Mouse (Mus musculus) mature B cell (primary cell): ENCODE data around the gene Rreb1.
"Not testable (repeated sequence)": the region's sequence is repeated elsewhere in the genome, so short reads cannot be mapped to it uniquely, and the experiment has no call there.

Experiments
- in situ Hi-C: fragments of 300-500 bp; cut with MboI; formaldehyde crosslinking; loops from 2 replicates; pipeline ENCODE4 v1.14.3; 2019

Rreb1 gene

DNA sequence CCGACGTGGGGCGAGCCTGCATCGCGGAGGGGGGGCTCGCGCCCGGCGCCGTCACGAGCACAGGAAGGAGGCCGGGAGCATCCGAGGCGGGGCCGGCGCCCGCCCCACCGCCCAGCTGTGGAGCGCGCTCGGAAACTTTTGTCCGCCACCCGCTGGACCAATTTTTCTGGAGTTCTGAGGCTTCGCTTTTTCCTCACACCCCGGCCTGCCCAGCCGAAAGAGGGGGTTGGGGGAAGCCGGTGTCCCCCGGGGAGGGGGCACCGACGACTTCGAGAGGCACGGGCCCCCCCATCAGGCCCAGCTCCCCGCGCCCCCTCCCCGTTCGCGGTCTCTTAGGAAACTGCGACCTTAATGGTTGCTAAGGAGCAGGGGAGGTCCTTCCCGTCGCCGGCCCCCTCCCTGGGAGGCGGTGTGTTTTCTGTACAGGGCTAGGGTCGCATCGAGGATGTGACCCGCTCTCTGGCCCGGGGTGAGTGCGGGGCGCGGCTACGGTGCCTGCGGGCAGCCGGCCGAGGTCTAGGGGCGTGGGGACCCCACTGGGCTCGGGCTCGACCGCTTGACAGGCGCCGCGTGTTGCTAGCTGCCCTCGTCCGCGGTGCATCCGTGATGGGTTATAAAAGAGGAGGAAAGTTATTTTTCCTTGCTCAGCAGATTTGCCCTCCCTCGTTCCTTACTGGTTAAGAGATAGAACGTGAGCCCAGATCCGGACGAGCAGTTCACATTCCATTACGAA, 49.2 kb downstream of the Rreb1 start:
- in situ Hi-C loops, result no loop called here

DNA sequence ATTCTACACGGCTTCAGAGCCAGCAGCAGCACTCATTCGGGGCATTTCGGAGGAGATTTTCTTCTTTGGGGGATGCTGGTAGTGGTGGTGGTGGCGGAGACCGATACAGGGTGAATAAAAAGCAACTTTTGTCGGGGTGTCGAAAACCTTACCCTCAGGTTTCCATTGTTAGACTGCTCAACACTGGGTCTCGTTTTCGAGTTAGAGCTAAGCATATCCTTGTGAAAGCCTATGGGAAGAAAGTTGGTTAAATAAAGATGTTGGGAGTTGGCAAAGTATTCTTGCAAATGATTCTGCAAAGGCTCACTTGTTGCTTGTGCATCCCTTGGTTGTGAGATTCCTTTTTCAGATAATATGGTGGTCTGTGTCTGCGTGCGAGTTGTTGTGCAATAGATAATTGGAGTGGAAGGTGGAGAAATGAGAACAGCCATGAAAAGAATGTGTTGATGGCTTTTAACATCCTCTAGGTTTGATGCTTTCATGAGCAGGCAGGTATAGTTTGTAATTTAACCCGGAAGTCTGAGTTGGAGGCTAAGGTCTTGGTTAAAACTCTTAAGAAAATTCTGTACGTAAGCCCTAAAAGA, 49.9 kb downstream of the Rreb1 start:
- in situ Hi-C loops, result no loop called here

DNA sequence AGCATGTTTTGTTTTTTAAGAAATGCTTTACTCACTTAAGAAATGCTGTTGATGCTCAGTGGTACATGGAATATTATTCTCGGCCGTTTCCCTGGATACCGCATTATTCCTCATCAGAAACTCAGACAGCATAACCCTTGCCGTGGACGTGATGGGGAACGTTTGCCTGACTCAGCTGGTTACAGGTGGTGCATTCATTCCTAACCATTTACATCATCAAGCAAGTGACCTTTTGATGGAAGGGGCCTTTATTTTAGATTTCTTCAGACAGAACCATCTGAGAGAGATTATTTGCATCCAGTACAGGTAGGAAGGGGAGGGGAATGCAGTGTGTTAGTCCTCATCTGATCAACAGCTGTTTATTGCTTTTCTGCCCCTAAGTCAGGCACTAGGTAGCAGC, 50.7 kb downstream of the Rreb1 start:
- in situ Hi-C loops, result no loop called here

DNA sequence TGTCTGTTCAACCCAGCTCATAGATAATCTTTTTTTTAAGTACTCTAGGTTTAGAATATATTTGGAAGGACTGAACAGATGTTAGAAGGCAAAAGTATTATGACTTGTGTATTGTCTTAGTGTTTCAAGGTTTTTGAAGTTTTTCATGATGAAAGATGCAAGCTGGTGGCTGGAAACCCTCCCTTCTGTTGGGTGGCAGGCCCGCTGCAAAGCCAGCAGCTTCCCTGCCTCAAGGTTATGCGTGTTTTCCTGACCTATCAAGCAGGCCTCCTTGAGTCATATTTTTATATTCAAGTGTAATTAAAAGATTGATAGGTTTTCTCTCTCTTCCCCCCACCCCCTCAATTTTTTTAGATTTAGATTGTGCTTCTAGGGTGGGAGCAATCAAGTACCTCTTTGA, 52.1 kb downstream of the Rreb1 start:
- in situ Hi-C loops, result no loop called here

DNA sequence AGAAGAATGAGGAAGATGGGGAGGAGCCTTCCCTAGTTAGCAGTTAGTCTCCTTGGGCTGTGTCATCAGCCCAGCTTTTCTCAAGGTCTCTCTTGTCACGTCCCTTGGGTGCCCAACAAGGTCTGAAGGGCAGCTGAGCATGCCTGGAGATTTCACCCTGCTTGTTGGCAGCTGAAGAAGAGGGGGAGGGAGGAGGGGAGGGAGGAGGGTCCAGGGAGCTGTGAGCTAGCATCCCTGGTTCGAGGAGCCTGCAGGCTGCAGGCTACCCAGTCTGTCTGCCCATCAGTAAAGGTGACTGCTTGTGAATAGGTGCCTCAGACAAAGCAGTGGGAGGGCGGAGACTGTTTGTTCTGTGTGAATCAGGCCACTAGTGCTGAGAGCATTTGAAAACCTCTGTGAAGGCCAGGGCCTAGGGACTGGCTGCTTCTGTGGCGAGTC, 52.7 kb downstream of the Rreb1 start:
- in situ Hi-C loops, result no loop called here

DNA sequence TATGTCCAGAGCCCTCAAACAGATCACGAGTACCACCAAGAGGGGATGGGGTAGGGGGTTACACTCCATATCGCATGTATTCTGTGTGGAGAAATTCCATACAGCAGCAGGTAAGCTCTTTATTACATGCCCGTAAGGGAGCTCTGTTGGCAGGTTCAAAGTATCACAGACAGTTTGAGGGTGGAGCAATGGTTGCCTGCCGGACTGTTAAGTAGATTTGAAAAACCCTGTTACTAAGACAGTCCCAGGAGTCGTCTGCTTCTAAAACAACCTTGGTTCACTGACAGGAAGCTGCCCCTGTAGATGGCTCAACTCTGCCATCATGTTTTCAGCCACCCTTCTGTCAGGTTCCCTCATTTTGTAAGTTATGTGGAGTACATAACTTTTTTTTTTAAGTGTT, 54.3 kb downstream of the Rreb1 start:
- in situ Hi-C loops, result no loop called here

DNA sequence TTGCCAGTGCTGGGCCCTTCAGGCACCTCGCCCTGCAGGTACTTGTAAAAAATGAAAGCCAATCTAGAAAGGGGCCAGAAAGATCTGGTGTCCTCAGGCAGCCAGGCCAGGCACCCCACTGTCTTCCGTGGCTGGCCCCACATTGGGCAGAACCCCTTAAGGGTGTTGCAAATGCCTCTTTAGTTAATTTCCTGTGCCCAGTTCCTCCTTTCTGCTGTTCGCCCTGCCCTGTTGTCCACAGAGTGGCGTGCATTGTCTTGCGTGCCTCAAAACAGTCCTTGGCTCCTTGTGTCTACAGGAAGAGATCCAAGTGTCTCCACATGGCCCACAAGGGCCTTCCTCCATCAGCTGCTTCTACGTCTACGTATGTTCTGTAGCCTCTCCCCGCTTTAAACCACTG, 55.3 kb downstream of the Rreb1 start:
- in situ Hi-C loops, result no loop called here

DNA sequence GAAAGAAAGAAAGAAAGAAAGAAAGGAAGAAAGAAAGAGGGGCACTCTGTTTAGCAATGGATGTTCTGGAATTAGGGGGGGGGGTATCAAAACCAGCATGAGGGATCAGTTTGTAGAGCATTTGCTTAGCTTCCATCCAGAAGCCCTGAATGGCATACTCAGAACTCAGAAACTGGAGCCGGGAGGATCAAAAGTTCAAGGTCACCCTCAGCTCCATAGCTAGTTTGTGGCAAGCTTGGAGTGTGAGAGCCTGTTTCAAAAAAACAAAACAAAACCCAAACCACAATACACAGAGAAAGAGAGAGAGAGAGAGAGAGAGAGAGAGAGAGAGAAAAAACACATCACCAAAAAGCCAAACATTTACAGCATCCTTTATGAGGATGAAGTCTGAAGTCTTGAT, 57.1 kb downstream of the Rreb1 start:
- in situ Hi-C loops, result no loop called here

DNA sequence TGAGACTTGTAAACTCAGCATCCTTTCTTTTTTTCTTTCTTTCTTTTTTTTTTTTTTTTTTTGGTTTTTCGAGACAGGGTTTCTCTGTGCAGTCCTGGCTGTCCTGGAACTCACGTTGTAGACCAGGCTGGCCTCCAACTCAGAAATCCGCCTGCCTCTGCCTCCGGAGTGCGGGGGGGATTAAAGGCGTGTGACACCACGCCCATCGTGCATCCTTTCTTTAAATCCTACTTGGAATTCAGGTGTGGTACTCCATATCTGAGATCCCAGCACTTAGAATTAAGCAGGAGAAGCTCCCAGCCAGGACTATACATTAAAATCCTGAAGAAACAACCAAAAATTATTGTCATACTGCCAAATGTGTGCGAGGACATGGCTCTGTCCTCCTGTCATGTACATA, 57.6 kb downstream of the Rreb1 start:
- in situ Hi-C loops, result not testable (repeated sequence)

DNA sequence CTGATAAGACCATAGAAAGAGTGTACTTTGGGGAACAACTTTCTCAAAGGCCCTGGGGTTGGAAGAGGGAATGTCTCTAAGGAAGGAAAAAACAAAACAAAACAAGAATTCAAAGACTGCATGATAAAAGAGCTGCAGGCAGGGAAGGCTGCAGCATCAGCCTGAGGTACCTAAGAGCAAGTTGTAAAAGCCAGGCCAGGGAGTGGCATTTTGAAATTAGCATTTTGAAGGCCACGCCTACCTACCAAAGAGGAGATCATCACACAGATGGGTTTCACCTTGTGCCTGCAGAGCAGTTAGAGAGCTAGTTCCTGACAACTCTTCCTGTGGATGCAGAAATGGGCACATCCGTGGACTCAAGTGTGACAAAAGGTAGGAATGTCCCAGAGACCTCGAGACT, 59.2 kb downstream of the Rreb1 start:
- in situ Hi-C loops, result no loop called here

DNA sequence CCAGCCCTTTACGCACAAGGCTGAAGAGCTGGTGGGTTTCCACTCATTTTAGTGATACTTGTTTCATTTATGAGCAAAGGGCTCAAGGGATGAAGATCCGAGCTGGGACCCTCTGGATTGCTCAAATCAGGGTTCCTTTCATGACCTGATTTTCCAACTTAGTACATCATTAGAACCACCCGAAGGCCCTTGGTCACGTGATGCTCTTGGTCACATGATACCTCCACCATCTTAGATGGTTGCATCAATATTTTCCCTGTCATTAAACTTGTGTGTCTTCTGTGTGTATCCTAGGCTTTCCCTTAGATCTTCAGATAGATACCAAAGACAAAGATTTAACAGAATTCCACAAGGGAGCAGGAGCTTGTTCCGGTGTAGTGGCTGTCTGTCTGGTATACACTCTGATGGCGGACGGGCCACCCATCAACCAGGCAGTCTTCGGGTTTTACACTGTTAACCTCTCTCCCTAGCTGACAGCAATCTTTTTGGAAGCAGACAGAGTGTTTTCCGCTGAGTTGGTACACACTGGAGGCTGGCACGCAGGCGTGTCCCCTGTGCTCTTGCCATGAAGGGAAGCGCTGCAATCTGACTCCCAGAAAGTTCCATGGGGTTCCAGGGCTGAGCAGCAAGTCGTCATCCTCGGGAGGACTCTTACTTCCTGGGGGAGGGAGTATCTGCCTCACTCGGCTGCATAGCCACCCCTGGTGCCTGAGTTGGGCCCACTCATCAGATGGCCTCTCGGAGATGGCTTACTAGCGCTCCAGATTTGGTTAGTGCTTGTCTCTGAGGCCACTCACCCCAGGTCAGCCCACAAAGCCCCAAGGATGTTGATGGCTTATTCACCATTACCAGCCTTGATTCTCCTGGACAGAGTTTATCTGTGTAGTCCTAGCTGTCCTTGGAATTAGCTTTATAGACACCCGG, 60.3 kb downstream of the Rreb1 start:
- in situ Hi-C loops, result no loop called here

DNA sequence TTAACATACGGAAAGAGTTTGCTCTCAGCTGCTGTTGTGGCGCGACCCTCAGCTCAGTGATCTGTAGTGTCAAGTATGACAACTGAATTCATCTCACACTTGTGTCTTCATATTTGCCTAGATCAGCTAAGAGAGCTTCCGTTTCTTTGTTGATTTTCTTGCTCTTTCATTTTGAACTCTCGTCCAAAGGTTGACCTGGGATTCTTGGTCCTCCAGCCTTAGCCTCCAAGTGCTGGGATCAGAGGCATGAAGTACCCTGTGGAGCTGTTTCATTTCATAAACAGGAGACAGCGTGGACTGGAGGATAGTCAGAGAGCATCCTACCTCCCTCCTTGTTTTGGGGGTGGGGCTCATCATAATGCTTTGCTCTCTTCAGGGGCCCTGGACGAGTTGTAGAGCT, 65.0 kb downstream of the Rreb1 start:
- in situ Hi-C loops, result no loop called here

DNA sequence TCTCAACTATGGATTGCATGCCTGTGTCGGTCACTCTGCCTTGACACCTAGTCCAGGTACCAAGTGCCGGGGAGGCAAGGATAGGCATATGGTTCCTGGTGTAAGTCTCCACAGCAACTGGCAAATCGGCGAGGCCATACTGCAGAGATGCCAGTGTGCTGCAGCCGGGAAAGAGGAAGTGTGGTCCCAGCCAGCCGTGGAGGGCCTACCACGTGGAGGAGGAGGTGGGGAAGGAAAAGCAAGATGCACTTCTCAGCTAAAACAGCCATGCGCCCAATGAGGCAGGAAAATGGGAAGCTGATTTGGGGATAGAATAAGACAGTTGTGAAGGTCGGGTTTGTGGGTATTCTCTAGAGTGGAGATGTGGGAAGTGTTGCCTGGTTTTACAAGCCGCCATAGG, 65.6 kb downstream of the Rreb1 start:
- in situ Hi-C loops, result no loop called here

DNA sequence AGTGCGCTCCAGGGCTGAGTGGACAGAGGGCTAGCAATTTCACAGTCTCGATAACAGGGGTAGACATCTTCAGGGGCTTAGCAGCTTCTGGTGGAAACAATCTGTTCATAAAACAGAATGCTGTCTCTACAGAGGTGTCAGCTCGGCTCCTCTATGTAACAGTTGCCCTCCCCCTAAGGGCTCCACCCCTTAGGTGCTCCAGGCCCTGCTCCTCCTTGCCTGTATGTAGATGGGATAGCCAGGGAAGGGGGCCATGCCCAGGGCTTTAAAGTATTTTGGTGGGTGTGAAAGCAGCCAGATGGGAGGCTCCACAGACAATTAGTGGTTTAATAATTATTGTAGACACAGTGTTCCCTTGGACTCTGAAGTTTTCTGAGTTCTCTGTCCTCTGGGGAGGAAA, 67.0 kb downstream of the Rreb1 start:
- in situ Hi-C loops, result no loop called here

DNA sequence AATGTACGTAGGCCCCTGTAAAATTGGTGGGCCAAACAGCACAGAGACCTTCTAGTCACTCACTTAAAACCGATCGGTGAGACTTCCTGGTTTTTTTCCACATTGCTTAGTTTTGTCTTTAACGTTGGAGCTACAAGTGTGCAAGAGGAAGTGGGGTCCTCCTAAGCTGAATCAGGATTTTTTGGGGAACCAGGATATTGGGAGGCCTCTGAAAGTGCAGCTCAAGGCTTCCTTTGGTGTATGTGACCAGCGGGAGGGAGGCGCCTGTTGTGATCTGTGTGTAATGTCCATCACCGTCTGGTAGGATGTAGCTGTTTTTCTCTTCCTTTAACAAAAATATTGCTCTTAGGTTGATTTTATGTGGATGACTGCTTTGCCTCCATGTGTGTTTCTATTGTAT, 67.4 kb downstream of the Rreb1 start:
- in situ Hi-C loops, result no loop called here

DNA sequence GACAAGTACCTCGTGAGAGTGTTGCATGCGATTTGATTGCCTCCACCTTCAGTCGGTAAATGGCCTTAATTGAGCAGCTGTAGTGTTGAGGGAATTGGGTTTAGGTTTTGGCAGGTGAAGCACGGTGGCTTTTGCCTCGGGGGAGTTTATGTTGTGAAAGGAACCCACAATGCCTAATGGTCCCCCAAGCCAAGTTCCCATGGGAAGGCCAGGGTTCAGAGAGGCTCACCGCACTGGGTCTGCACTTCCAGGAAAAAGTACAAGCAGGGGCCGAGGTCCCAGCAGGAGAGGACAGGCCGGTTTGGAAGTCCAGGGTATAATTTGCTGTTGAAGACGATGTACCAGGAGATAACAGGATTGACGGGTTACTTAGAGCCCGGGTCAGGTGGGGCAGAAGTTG, 68.3 kb downstream of the Rreb1 start:
- in situ Hi-C loops, result no loop called here

DNA sequence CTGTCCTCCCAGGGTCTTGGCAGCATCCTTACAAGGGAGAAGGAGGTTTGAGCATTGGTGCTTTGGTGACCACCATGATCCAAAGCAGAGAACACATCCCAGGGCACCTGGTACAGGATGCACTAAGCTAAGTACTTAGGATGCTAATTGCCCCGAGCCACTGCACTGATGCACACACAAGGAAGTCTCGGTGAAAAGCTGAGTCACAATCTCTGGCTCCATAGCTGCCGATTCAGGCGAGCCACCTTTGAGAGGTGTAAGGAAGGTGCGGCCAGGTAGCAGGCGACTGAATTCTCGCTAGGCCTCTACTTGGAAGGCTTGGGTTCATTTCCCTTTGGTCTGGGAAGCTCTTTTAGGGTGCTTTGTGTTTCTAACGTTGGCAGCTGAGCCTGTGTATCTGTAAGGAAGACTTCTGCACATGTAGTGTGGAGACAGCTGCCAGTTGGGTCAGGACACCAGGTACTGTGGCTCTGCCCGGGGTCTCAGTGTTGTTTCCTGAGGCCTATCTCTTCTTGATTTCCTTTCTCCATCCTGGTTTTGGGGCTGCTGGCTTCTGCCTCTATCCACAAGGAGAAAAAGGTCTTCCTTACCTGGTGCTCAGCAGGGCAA, 68.9 kb downstream of the Rreb1 start:
- in situ Hi-C loops, result no loop called here

DNA sequence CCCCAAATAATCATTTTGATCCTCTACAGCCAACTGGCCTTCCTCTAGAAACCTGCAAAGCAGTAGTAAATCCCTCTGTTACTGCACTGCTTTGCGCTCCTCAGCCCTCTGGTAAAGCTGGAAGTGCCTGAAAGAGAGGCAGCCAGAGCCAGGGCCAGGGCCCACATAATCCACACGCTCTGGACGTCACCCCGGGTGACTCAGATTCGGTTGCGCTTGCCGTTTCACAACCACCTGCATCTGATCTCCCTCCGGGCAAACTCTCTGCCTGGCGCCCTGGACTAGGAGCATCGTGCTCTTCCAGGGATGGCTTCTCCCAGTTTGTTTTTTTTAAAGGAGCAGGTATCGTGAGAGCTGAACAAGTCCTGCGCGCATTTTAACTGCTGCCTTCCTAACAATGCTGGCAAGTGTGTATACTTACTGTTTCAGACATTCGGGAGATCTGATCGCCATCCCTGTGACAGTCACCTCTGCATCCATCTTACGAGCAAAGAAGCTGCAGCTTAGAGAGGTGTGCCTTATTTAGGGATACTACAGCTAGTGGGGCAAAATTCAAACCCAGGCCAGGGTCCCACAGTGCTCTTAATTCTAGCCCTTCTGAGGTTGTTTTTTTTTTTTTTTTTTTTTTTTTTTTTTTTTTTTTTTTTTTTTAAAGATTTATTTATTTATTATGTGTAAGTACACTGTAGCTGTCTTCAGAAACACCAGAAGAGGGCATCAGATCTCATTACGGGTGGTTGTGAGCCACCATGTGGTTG, 69.6 kb downstream of the Rreb1 start:
- in situ Hi-C loops, result no loop called here

DNA sequence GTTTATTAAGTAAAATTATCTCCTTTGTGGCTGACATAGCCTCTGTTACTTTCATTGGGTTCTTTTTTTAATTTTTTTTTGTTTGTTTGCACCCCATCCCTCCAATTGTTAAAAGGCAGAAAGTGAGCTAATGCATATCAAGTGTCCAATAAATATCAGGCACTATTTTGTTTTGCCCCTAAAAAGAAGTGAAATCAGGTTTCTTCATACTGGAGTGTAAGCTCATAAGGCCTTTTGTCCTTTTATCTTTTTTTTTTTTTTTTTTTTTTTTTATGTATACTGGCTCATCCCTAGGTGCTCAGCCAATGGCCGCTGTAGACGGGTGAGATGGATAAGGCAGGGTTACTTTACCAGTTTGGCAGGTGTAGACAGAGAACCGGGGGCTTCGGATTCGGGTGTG, 70.2 kb downstream of the Rreb1 start:
- in situ Hi-C loops, result no loop called here

DNA sequence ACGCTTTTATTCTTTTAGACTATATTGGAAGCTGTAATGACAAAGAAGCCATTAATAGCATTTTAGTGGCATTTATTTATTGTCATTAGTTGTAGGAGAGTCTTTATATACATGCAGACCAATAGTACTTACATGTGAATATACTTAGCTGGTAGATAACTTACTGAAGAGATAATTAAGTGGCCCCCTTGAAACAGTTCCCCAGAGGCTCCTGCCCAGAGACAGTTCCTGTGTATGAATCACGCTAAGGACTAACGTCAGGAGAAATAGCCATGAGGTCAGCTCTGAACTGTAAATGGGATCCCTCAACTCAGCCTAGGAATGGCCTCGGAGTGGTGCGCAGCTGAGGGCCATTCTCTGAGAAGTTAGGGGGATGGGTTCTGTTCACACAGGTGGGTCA, 73.4 kb downstream of the Rreb1 start:
- in situ Hi-C loops, result no loop called here

DNA sequence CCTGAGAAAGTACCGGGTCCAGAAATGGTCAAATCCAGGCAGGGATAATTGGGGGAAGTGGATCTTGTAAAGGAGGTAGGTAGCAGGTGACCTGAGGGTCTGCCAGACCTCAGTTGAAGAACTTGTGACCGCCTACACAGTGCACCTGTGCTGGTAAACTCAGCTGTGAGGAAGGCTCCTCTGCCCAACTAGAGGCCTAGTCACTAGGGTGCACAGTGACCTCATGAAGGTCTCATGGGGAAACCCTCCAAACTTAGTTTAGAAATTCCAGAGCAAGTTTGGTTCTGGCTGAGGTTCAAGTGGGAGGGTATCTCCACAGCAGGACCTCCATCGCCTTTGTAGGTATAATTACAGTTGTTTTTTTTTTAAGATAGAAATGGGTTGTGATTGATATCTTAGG, 74.7 kb downstream of the Rreb1 start:
- in situ Hi-C loops, result no loop called here

DNA sequence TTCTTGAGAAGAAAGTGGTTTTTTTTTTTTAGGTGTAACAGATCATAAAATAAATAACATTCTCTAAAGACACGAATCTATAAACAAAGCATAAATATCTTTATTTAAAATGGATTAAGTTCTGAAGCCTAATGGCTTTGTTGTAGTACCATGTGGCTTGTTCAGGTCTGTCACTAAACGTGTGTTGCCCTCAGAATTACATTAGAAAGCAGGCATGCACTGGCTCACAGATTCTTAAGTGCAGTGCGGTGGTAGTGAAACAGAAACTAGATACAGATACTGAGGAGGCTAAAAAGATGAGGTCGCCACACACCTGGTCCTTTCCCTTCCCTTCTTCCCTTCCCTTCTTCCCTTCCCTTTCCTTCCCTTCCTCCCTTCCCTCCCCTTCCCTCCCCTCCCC, 75.2 kb downstream of the Rreb1 start:
- in situ Hi-C loops, result no loop called here
